Mouse (Mus musculus) lung, postnatal 0 days (tissue): ENCODE results near the gene Zswim8.

Source experiments
- CTCF ChIP-seq: IDR thresholded peaks from 2 replicates; pipeline ENCODE4 v1.5.1; 2016; ENCODE audit warnings: antibody characterized with exemption, mild to moderate bottlenecking
- EP300 ChIP-seq: IDR thresholded peaks from 2 replicates; pipeline ENCODE4 v1.6.1; 2016; ENCODE audit warnings: antibody characterized with exemption, mild to moderate bottlenecking, control low read depth

DNA sequence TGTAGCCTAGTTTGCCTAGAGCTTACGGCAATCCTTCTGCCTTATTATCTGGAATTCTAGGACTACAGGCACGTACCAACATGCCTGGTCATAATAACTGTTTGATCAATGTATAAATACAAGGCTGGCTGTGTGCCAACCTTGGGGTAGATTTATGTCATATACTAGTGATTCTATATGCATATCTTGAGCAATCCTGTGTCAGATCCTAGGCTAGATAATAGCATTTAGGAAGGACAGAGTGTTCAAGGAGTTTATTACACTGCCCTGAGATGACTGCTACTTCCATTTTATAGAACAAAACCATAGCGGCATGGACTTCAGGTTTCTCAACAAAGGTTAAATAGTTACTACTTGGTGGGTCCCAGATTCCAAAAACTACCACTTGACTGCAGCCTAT, 64.6 kb downstream of the Zswim8 start:
- TF ChIP-seq CTCF (no peak), EP300 (no peak)
